Mouse (Mus musculus) heart, postnatal 0 days (tissue): ENCODE measurements around the gene Ell. TPM values are rescaled to one million over a fixed set of nuclear protein-coding genes. Genes with fewer than 3 reads are reported as not detected.

Experiments used
- ATAC-seq: fragments of 200-750 bp; cut with Nextera tagmentation; 2 replicates; pipeline ENCODE4 v1.8.0; 2017; ENCODE audit warnings: low read depth, moderate number of reproducible peaks, moderate library complexity; ENCODE audit not compliant: insufficient read depth
- DNase-seq: peaks from one replicate; pipeline ENCODE4 v3.0.0-alpha.2; 2016; ENCODE audit warnings: low spot score
- H3K27ac ChIP-seq: fragments of 300-500 bp; sonication (generic); 2 replicates; pipeline ENCODE4 v1.5.1; 2014; ENCODE audit warnings: low read depth, mild to moderate bottlenecking
- H3K27me3 ChIP-seq: fragments of 300-500 bp; sonication (generic); 2 replicates; pipeline ENCODE4 v1.6.1; 2014; ENCODE audit warnings: low read length, mixed read lengths; ENCODE audit not compliant: control insufficient read depth, insufficient read depth
- H3K36me3 ChIP-seq: fragments of 300-500 bp; sonication (generic); replicated peaks from 2 replicates; pipeline ENCODE4 v1.6.1; 2014; ENCODE audit warnings: low read length, mixed read lengths; ENCODE audit not compliant: control insufficient read depth, insufficient read depth
- H3K4me1 ChIP-seq: fragments of 300-500 bp; sonication (generic); 2 replicates; pipeline ENCODE4 v1.6.1; 2014; ENCODE audit warnings: antibody characterized with exemption; ENCODE audit not compliant: control insufficient read depth, insufficient read depth
- H3K4me2 ChIP-seq: fragments of 300-500 bp; sonication (generic); 2 replicates; pipeline ENCODE4 v1.6.1; 2014; ENCODE audit warnings: low read depth, mild to moderate bottlenecking, low read length, moderate library complexity
- H3K4me3 ChIP-seq: fragments of 300-500 bp; sonication (generic); 2 replicates; pipeline ENCODE4 v1.5.1; 2014; ENCODE audit warnings: low read depth, low read length
- H3K9ac ChIP-seq: fragments of 300-500 bp; sonication (generic); replicated peaks from 2 replicates; pipeline ENCODE4 v1.6.1; 2014; ENCODE audit warnings: low read depth, low read length, mixed read lengths
- H3K9me3 ChIP-seq: fragments of 300-500 bp; sonication (generic); replicated peaks from 2 replicates; pipeline ENCODE4 v1.6.1; 2016; ENCODE audit warnings: low read length; ENCODE audit not compliant: control insufficient read depth
- CTCF ChIP-seq: IDR thresholded peaks from 2 replicates; pipeline ENCODE4 v1.5.1; 2016; ENCODE audit warnings: antibody characterized with exemption, control low read depth, low read depth
- EP300 ChIP-seq: IDR thresholded peaks from 2 replicates; pipeline ENCODE4 v1.6.1; 2016; ENCODE audit warnings: antibody characterized with exemption, low read depth
- WGBS: fragments of 180-500 bp; shearing (Covaris S2); extraction: QIAGEN DNeasy Blood & Tissue Kit; methylation state at CpG from one replicate; pipeline ENCODE4 v1.1.7; 2014; 5-methylcytosine and 5-hydroxymethylcytosine counted together
- polyA plus RNA-seq: library from polyadenylated mRNA; unstranded; fragments of >200 nt; fragmentation: Nextera tagmentation; extraction: Ambion mirVana; gene quantifications from 2 replicates; pipeline ENCODE4 v1.2.1, GENCODE M21; 2015
- total RNA-seq: library from RNA; depleted of rRNA; stranded (reverse); fragments of >200 nt; gene quantifications from 2 replicates; pipeline ENCODE4 v1.2.3, GENCODE M21; 2014; ENCODE audit warnings: low replicate concordance

Gene Ell
- total and polyA plus RNA-seq, 2 experiments from 2014 or later = 7.3 to 9.1 TPM

DNA sequence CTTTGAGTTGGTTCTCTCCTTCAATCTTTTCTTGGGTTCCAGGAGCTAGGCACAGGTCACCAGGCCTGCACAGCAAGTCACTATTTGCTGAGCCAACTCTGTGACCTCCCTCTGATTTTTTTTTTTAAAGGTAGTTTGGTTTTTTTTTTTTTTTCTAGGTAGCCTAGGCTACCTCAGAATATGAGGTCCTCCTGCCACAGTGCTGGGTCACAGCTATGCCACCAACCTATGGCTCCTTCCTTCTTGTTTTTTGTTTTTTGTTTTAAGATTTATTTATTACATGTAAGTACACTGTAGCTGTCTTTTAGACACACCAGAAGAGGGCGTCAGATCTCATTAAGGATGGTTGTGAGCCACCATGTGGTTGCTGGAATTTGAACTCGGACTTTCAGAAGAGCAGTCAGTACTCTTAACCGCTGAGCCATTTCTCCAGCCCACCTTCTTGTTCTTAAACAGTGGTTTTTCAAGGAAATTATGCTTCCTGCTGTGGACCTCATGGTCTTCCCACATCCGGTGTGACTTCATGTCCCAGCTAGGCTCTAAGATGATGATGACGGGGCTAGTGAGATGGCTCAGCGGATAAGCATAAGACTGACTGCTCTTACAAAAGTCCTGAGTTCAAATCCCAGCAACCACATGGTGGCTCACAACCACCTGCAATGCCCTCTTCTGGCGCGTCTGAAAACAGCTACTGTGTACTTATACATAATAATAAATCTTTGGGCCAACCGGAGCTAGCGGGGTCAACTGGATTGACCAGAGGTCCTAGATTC is 10.3 kb downstream of the Ell start:
- no peaks in the 10 kb centered on the region for H3K9me3 ChIP-seq
- H3K4me1 ChIP-seq = peaks cover 59% of the 10 kb centered on the region
- H3K36me3 ChIP-seq = no peaks in the 10 kb centered on the region
- no peak for ATAC-seq
- DNase-seq = no peak
- no peak overlapping the region for H3K9ac ChIP-seq
- H3K4me2 ChIP-seq = no peak overlapping the region
- no peak; the same call in 1 of the 2 replicates for TF ChIP-seq CTCF
- no peak for TF ChIP-seq EP300
- 88% methylated on average over 10 of the region's 10 CpGs for WGBS
- no peaks in the 10 kb centered on the region for H3K27me3 ChIP-seq
- no peak overlapping the region for H3K27ac ChIP-seq
- no peak overlapping the region for H3K4me3 ChIP-seq

DNA sequence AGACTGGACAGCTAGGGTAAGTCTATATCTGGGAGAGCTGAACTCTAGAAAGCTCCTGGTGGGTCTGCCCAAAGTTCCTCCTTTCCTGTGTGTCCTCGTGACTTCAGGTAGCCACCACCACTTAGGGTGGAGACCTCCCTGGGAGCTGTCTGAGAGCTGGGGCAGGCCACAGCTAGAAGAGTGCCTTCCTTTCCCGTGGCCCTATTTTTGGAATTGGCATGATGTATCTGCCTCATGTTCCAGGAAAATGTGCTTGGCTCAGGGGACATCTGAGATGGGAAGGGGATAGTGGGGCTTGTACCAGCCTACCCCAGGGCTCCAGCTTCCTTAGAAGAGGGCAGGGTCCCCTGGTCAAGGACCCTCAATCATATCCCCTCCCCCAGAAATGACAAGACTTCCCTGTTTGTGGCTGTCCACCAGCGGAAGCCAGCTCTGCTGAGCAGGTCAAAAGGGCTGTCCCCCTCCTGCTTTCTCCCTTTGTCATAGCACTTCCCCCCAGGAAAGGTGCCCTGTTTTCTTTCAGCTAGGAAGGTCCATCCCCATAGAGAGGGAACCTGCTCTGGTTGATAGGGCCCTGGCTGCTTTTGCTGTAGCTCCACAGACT is 12.4 kb downstream of the Ell start:
- WGBS = 15% methylated on average over 3 of the region's 3 CpGs
- Histone ChIP-seq H3K27me3 (no peaks in the 10 kb centered on the region), H3K9me3 (no peaks in the 10 kb centered on the region), H3K4me2 (peak overlapping the region; percentile 11; the same call in 1 of the 2 replicates), H3K4me1 (peaks cover 72% of the 10 kb centered on the region), H3K27ac (peak overlapping the region; percentile 87), H3K36me3 (no peaks in the 10 kb centered on the region), H3K9ac (peak overlapping the region; percentile 33; the same call in 1 of the 2 replicates), H3K4me3 (no peak overlapping the region)
- ATAC-seq = peak; percentile 44
- TF ChIP-seq EP300 (0 out of 2 replicates have a peak, but pooled peaks have one; percentile 61), CTCF (no peak)
- DNase-seq = no peak

DNA sequence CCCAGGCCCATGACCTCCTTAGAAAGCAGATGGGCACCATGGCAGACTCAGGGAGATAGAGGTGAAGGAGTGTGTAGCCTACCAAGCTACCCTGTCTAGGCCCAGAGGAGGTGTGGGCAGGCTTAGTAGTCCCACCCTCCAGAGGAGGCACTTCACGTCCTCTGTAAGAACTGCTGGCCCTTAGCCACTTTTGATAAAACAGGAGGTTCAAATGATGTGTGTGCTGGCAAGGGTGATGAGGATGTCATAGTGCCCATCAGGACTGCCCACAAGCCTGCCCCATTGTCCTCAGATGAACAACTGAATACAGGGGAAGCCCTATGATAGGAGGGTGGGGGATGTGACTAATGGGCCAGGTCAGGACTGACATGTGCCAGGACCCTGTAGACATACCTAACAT is 13.6 kb downstream of the Ell start:
- peak overlapping the region; percentile 87 for H3K27ac ChIP-seq
- H3K36me3 ChIP-seq = no peaks in the 10 kb centered on the region
- H3K9ac ChIP-seq = no peak overlapping the region
- no peaks in the 10 kb centered on the region for H3K27me3 ChIP-seq
- WGBS = 0% methylated on average over 1 of the region's 1 CpGs
- TF ChIP-seq CTCF = no peak
- no peak for TF ChIP-seq EP300
- H3K4me2 ChIP-seq = no peak overlapping the region
- H3K4me3 ChIP-seq = no peak overlapping the region
- peak; percentile 65 for ATAC-seq
- peak; percentile 80 for DNase-seq
- H3K9me3 ChIP-seq = no peaks in the 10 kb centered on the region
- peaks cover 72% of the 10 kb centered on the region for H3K4me1 ChIP-seq

- Histone ChIP-seq H3K4me1 (peaks cover 72% of the 10 kb centered on the region), H3K9me3 (no peaks in the 10 kb centered on the region), H3K9ac (no peak overlapping the region), H3K27ac (peak overlapping the region; percentile 87), H3K4me2 (no peak overlapping the region), H3K27me3 (no peaks in the 10 kb centered on the region), H3K36me3 (no peaks in the 10 kb centered on the region), H3K4me3 (no peak overlapping the region)
- peak; percentile 63 for DNase-seq
- peak; percentile 36 for ATAC-seq
- TF ChIP-seq EP300 (0 out of 2 replicates have a peak, but pooled peaks have one; percentile 48), CTCF (no peak)
Measured at GRCm38 (mm10) chr8:70553740-70554139, 14.5 kb downstream of the Ell start.

DNA sequence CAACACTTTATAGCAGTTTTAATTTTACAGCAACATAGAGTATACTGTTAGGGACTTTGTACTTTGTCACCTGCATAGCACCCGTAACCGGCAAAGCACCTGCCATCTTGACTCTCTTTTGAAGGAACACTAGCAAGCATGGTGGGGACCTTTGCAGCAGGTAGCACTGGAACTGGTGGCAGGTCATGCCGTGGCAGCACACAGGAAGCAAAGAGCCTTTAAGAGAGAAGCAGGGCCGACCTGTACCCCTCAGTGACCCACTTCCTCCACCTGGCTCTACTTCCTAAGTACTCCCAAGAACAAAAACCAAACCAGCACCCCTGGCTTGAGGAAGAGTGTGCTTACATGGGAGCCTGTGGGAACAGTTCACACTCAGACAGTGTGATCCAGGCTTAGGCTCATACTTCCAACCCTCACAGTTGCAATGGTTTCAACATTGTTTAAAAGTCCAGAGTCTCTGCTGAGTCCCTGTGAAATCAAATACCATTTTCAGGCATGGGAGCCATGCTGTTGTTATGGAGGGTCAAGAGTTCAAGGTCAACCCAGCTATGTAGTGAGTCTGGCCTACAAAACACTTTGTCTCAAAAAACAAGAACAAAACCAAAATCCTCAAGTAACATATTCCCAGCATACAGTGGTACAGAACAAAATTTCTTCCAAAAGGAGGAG is 16.0 kb downstream of the Ell start:
- WGBS = 88% methylated on average over 4 of the region's 4 CpGs
- Histone ChIP-seq H3K36me3 (no peaks in the 10 kb centered on the region), H3K9me3 (no peaks in the 10 kb centered on the region), H3K4me1 (peaks cover 72% of the 10 kb centered on the region), H3K27ac (peak overlapping the region; percentile 87; the same call in 1 of the 2 replicates), H3K27me3 (no peaks in the 10 kb centered on the region), H3K4me2 (no peak overlapping the region), H3K4me3 (no peak overlapping the region), H3K9ac (no peak overlapping the region)
- ATAC-seq = no peak
- TF ChIP-seq CTCF (no peak), EP300 (no peak)
- no peak for DNase-seq
